Mouse (Mus musculus): ENCODE measurements around the gene Mroh8. TPM values are rescaled to one million over a fixed set of nuclear protein-coding genes. Genes with fewer than 3 reads are reported as not detected.
"Not testable (repeated sequence)": the region's sequence is repeated elsewhere in the genome, so short reads cannot be mapped to it uniquely, and the experiment has no call there.

Gene Mroh8
- polyA plus RNA-seq, 2 experiments from 2014 or later, result not detected

DNA sequence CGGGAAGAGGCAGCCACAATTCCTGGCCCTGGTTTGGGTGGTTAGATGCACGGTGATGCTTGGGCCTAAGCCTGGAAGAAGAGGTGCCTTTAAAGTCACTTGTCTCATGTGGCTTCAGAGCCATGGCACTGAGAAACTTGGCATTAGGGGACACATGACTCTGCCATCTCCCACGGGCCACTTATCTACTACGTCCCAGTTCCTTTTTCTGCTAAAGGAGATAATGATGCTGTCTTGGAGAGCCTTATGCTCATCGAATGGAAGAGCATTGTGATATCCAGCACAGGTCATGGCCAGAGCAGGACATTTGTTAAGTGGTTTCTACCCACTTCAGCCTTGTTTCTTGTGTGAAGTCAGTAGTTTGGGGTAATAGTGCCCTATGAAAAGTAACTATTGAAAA is 9.6 kb upstream of the Mroh8 start:
- ATAC-seq, result no peak

DNA sequence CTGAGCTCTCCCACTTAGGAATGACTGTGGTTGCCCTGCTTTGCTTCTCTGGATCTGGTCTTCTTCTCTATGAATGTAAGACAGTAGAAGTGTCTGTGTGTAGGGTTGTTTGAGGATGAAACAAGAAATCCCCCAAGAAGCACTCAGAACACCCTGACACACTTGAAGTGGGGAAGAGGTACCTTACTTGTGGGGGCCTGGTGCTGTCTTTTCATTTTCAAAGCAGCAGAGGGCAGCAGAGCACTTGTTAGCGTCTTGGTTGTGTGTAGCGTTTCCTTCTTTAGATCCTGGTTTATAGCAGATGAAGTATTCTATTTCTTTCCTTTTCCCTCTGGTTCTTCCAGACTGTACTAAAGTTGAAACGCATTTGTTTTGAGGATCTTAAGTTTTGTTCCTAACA is 8.2 kb upstream of the Mroh8 start:
- no peak for ATAC-seq

DNA sequence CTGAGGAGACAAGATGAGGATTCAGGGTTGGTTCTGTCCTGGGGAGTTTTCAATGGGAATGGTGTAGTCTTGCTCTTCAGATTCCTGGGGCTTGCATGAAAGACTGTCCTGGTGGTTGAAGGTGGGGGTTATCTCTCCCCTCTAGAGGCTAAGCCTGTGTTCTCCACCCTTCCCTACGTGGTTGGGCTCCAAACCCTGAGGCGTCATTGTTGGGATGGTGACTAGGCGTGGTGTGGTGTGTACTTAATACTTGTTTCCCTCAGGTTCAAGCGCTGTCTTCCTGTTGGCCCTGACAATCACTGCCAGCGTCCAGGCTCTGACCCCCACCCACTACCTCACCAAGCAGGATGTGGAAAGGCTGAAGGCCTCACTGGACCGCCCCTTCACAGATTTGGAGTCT is 4.0 kb upstream of the Mroh8 start:
- ATAC-seq, result no peak

GRCm38 (mm10) chr2:157278717-157279415 is 483 bp downstream of the Mroh8 start, which contains the start of gene Rpn2:
TSS of gene Rpn2 (plus strand) at chr2:157279017.
- ATAC-seq, result peak; percentile 99

DNA sequence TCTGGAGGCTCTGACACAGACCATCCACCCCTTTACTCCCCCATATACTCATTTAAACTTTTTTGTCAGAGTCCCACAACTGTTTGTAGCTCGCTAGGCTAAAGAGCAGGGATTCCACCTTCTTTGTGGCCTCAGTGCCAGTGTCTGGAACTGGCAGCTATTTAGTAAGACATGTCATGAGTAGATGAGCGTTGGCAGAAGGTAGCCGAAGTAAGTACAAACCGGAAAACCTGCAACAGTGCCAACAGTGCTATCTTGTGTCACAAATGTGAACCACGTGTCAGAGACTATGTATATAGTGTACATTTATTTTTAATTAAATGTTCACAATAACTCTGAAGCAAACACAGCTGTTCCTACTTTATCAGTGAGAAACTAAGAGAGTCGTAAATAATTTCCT is 15.5 kb downstream of the Mroh8 start:
- no peak for ATAC-seq

DNA sequence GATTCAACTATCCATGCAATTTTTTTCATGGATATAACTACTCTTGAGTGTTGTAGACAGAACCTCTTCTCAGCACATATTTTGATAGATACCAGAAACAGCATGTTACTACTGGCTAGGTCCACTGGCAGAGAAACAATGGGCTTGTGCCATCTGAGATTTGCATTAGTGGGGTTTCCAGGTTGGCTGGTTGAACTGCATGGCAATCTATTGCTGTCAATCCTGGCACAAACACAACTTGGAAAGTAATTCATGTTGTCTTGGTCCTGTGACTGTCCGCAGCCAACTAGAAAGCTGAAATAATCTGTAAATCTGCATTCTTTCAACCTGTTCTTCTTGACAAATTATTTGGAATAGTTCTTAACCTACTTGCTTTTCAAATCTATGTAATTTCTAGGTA is 16.2 kb downstream of the Mroh8 start:
- ATAC-seq, result no peak

DNA sequence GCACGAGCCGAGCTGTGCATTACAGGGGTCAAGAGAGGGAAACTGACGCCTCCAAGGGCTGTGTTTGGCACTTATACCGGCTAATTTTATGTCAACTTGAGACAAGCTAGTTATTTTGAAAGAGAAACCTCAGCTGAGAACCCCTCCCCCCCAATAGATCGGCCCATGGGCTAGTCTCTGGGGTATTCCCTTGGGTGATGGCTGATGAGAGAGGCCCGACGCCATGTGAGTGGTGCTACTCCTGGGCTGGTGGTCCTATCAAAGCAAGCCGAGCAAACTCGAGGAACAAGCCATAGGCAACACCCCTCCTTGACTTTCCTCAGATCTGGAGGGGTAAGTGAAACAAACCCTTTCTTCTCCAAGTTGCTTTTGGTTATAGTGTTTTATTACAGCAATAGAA is 16.8 kb downstream of the Mroh8 start:
- ATAC-seq, result no peak

DNA sequence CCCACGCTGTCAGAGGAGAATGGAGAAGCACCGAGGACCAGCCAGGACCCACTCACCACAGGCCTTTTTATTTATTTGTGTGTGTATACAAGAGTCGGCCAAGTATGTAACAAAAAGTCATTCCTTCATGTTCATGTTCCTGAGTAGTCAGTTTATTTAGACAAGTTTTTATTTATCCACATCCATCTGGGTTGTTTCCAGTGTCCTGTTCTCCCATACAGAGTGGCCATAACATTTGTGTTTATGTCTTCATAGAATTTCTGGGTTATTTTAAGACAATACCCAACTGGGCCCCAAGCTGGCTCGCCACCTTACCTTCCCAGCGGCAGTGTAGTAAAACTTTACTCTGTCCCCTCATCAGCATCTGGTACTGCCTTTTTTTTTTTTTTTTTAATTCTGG is 17.4 kb downstream of the Mroh8 start:
- no peak for ATAC-seq

- ATAC-seq, result peak; percentile 65
These were observed 19.6 kb downstream of the Mroh8 start for GRCm38 (mm10) chr2:157259720-157260119.

DNA sequence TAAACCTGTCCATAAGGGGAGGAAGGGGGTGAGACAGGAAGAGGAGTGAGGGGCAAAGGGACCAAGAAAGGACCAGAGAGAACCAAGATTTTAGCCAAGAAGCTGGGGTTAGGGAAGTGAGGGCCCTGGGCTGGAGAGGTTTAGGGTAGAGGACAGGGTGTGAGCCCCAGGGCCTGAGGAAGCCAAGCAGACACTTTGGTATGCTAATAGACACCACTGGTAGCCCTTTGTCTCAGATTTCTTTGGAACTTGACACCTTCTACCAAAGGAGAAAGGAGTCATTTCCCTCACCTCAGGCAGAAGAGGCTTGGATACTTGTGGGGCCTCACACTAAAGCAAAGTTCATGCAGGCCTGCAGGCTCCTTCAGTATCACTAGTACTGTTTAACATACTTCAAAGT is 31.2 kb downstream of the Mroh8 start:
- ATAC-seq, result no peak

DNA sequence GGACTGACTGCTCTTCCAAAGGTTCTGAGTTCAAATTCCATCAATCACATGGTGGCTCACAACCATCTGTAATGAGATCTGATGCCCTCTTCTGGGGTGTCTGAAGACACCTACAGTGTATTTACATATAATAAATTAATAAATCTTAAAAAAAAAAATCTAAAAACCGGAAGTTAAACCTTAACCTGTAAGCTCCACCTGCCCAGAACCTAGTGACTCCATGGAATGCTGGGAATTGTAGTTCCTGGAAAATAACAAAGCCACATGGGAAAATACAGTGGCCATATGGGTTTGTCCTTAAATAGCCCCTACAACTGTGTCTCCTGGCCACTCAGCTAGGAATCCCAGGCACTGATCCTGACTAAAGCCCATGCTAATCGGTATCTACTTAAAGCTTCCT is 33.7 kb downstream of the Mroh8 start:
- ATAC-seq, result no peak

- no peak for ATAC-seq
These were observed 34.3 kb downstream of the Mroh8 start for GRCm38 (mm10) chr2:157245001-157245400.

DNA sequence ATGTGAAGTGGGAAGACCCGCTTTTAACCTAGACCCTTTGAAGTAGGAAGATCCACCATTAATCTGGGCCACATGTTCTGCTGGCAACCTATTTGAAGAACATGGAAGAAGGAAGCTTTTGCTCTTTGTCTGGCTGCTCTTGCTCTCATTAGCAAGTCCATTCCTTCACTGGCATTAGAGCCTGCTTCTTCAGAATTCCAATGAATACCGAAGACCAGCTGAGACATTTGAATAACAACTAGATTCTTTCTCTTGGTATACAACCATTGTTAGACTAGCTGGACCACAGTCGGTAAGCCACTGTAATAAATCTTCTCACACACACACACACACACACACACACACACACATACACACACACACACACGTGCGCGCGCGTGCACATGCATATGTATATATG is 43.4 kb downstream of the Mroh8 start:
- ATAC-seq, result no peak

GRCm38 (mm10) chr2:157221916-157222315 is 57.4 kb downstream of the Mroh8 start:
- ATAC-seq, result not testable (repeated sequence)

DNA sequence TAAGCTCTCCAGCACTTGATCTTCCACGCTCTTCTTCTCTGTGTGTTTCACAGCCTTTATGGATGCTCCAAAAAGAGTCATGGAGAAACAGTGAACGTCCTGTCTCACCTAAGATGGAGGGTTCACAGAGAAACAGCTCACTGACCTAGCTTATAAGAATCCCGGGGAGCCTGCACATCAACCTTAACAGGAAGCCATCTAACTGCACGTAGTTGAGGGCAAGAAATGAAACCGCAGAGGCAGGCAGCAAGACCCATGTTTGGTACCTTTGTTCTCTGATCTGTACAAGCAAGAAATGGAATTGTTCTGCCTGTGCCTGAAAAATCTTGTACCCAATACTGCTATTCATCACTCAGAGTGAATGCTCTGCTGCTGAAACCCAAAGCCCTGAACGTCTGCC is 59.2 kb downstream of the Mroh8 start:
- ATAC-seq, result peak; percentile 52

GRCm38 (mm10) chr2:157211731-157212130 is 67.6 kb downstream of the Mroh8 start:
- ATAC-seq, result no peak

- peak; percentile 47 for ATAC-seq
These were observed 74.8 kb downstream of the Mroh8 start, which contains the start of gene Rbl1 for GRCm38 (mm10) chr2:157204366-157205218. TSS of gene Rbl1 (minus strand) at chr2:157204534.

DNA sequence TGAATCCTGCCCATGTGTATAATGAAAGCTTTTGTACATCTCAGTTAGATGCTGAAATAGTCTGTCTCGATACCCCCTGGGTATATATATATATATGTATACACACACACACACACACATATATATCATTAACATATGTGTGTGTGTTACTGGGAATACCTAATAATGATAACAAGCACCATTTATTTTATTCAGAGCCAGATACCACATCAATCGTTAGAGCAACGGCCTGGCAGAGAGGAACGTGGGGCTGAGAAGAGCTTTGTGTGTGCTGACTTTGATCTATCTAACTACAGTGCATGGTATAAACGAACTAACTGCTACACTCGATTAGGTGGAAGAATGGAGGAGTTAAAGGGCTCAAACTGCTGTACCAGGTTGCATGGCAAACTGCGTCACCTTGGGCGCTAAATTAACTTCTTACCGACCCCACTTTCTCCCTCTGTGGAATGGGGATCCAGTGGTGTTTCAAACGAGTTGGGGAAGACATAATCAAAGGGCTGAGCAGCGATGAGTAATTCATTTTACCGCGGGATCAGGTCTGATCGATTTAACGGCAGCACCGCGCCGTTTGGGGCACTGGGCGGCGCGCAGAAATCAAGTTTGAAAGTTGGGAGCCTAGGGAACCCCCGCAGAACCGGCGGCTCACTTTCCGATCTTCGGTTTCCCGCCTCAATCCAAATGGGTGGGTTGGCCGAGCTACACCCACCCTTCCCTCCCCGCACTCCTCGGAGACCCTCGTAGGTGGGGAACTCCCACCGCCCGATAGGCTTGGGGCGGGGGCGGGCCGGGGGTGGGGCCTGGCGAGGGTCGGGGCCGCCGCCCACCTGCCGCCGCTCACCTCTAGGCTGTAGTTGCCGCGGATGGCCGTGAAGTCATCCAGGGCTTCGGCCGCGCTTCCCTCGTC is 75.6 kb downstream of the Mroh8 start:
- ATAC-seq, result peak; percentile 1

GRCm38 (mm10) chr2:157203026-157203425 is 76.3 kb downstream of the Mroh8 start:
- no peak for ATAC-seq

- no peak for ATAC-seq
These were observed 77.0 kb downstream of the Mroh8 start for GRCm38 (mm10) chr2:157202361-157202760.

GRCm38 (mm10) chr2:157201081-157201830 is 78.1 kb downstream of the Mroh8 start:
- ATAC-seq, result peak; percentile 55

DNA sequence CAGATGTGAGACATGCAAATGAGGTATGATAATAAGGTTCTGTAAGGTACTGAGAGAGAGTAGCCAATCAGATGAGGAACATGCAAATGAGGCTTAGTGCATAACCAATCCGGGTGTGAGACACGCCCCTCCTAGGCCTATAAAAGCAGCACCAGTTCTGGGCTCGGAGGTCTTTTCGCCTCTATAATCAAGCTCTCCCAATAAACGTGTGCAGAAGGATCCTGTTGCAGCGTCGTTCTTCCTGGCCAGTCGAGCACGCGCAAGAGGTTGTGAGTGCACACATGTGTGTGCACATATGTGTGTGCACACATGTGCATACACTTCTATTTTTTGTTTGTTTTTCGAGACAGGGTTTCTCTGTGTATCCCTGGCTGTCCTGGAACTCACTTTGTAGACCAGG is 80.9 kb downstream of the Mroh8 start:
- not testable (repeated sequence) for ATAC-seq

Data from activated CD4-positive, CD25-positive, alpha-beta regulatory T cell, adult 4 months (primary cell).